Comparison of ENCODE assay signal across 12 mouse cellular contexts in genomic region chr19:53318143-53319132, GRCm38 (mm10). TPM values are rescaled to one million over a fixed set of nuclear protein-coding genes. Genes with fewer than 3 reads are reported as not detected.
A peak's percentile ranks its signal among the peaks of the same experiment; 100 is the strongest.
DNase-seq lines count a peak whose midpoint lies in the region; ATAC-seq and TF ChIP-seq lines count a peak whose summit lies in the region.
"Had no signal": no experiment of that assay in that cellular context is flagged by ENCODE, and none has a peak within 500 bp of the region (broad histone marks: within the 10 kb centered on the region; RNA-seq: fewer than 3 reads in every experiment).

No protein-coding gene starts in this region.

- no peaks in the 10 kb centered on the region for H3K9me3 ChIP-seq in lung, embryonic 15.5 days
- H3K9me3 ChIP-seq in intestine, postnatal 0 days (ENCODE audit: control insufficient read depth) = no peaks in the 10 kb centered on the region
- H3K9me3 ChIP-seq in stomach, embryonic 16.5 days (replicated peaks; ENCODE audit: control insufficient read depth, low read length) = no peaks in the 10 kb centered on the region
- H3K9me3 ChIP-seq: neural tube, embryonic 13.5 days had no signal

- peaks cover 44% of the 10 kb centered on the region for H3K4me1 ChIP-seq in lung, embryonic 15.5 days
- H3K4me1 ChIP-seq in lung, adult 2 months (ENCODE audit: control insufficient read depth, insufficient read depth, low read length) = peaks cover 11% of the 10 kb centered on the region; the same call in 1 of the 2 replicates
- peaks cover 29% of the 10 kb centered on the region for H3K4me1 ChIP-seq in intestine, postnatal 0 days (replicated peaks; ENCODE audit: control insufficient read depth, insufficient read depth, low read length)
- peaks cover 54% of the 10 kb centered on the region for H3K4me1 ChIP-seq in stomach, embryonic 16.5 days (ENCODE audit: control insufficient read depth, insufficient read depth, low read length)

- ATAC-seq in lung, embryonic 15.5 days (ENCODE audit: borderline replicate concordance, extremely low read depth, low FRiP score, low TSS enrichment) = no peak
- peak; percentile 34 for ATAC-seq in intestine, postnatal 0 days
- no peak for ATAC-seq in stomach, embryonic 16.5 days (ENCODE audit: insufficient read depth, low FRiP score)

- intact Hi-C loops in heart, postnatal 25 days (cut with DNase I) = no loop called here
- intact Hi-C loops in left cerebral cortex, postnatal 25 days (cut with DNase I) = no loop called here

- DNase-seq in heart, adult 11 months = peak; percentile 91
- no peak for DNase-seq in heart, postnatal 25 days (ENCODE audit: low spot score)
- no peak for DNase-seq in lung, adult 2 months
- DNase-seq in left cerebral cortex, postnatal 25 days (ENCODE audit: low spot score in 2 of 2) = no peak
- no peak for DNase-seq in urinary bladder, postnatal 14 days (ENCODE audit: low spot score)
- DNase-seq: gastrocnemius, postnatal 36 days had no signal

- 72% methylated on average over 16 of the region's 16 CpGs for WGBS in lung, embryonic 15.5 days
- WGBS in lung, adult 2 months = 67% methylated on average over 16 of the region's 16 CpGs
- WGBS in intestine, postnatal 0 days = 41% methylated on average over 16 of the region's 16 CpGs
- WGBS in stomach, embryonic 16.5 days = 50% methylated on average over 16 of the region's 16 CpGs

- H3K27ac ChIP-seq in lung, embryonic 15.5 days = peak overlapping the region; percentile 47; the same call in 1 of the 2 replicates
- peak overlapping the region; percentile 91 for H3K27ac ChIP-seq in intestine, postnatal 0 days (ENCODE audit: low read depth, low read length)
- peak overlapping the region; percentile 91 for H3K27ac ChIP-seq in stomach, embryonic 16.5 days (ENCODE audit: low read length)
- H3K27ac ChIP-seq: neural tube, embryonic 13.5 days had no signal

- no peak for TF ChIP-seq POLR2A in lung, adult 2 months (IDR thresholded peaks at IDR 0.05; ENCODE audit: borderline replicate concordance, extremely low read depth, low read depth, low read length)

- H3K36me3 ChIP-seq in lung, embryonic 15.5 days = no peaks in the 10 kb centered on the region
- no peaks in the 10 kb centered on the region for H3K36me3 ChIP-seq in intestine, postnatal 0 days (ENCODE audit: control insufficient read depth, insufficient read depth)
- no peaks in the 10 kb centered on the region for H3K36me3 ChIP-seq in stomach, embryonic 16.5 days (ENCODE audit: control insufficient read depth, insufficient read depth, low read length)
- H3K36me3 ChIP-seq: neural tube, embryonic 13.5 days had no signal

- no peak overlapping the region for H3K9ac ChIP-seq in lung, embryonic 15.5 days
- H3K9ac ChIP-seq in intestine, postnatal 0 days (ENCODE audit: low read depth, low read length) = 0 out of 2 replicates have a peak overlapping the region, but pooled peaks have one; percentile 22
- peak overlapping the region; percentile 49; the same call in 1 of the 2 replicates for H3K9ac ChIP-seq in stomach, embryonic 16.5 days (ENCODE audit: low read length)
- H3K9ac ChIP-seq: neural tube, embryonic 13.5 days had no signal

- H3K27me3 ChIP-seq in lung, embryonic 15.5 days = no peaks in the 10 kb centered on the region
- H3K27me3 ChIP-seq in intestine, postnatal 0 days (replicated peaks; ENCODE audit: control insufficient read depth, insufficient read depth, low read length) = no peaks in the 10 kb centered on the region
- H3K27me3 ChIP-seq in stomach, embryonic 16.5 days (ENCODE audit: control insufficient read depth, insufficient read depth, low read length) = no peaks in the 10 kb centered on the region
- H3K27me3 ChIP-seq: neural tube, embryonic 13.5 days had no signal

- H3K4me2 ChIP-seq in lung, embryonic 15.5 days = no peak overlapping the region
- H3K4me2 ChIP-seq in intestine, postnatal 0 days (replicated peaks; ENCODE audit: low read depth) = peak overlapping the region; percentile 44
- peak overlapping the region; percentile 36 for H3K4me2 ChIP-seq in stomach, embryonic 16.5 days (ENCODE audit: low read depth, low read length)
- H3K4me2 ChIP-seq: neural tube, embryonic 13.5 days had no signal

- H3K4me3 ChIP-seq in lung, embryonic 15.5 days = no peak overlapping the region
- H3K4me3 ChIP-seq in lung, adult 2 months (replicated peaks; ENCODE audit: extremely low read depth, low read depth, low read length) = no peak overlapping the region
- peak overlapping the region; percentile 3; the same call in 1 of the 2 replicates for H3K4me3 ChIP-seq in intestine, postnatal 0 days (ENCODE audit: low read depth, low read length)
- no peak overlapping the region for H3K4me3 ChIP-seq in stomach, embryonic 16.5 days (replicated peaks; ENCODE audit: low read length)
- H3K4me3 ChIP-seq: erythroblast, embryonic 14.5 days; neural tube, embryonic 13.5 days had no signal

- TF ChIP-seq CTCF in lung, adult 2 months (IDR thresholded peaks at IDR 0.05; ENCODE audit: insufficient read depth, low read length) = no peak
- TF ChIP-seq CTCF in intestine, postnatal 0 days (IDR thresholded peaks at IDR 0.05; ENCODE audit: low read depth) = no peak

RNA-seq across cellular contexts. Expression of gene Mxi1, which starts 8.1 kb away (rescaled TPM):
- 10 to 100 TPM; 41.8 to 44.4 TPM for total RNA-seq in heart, postnatal 25 days (2021)
- polyA plus RNA-seq in lung, embryonic 15.5 days (2015; fragmentation: Nextera tagmentation; extraction: Ambion mirVana) = 38.3 and 38.4 TPM in 2 replicates
- 17.0 and 21.5 TPM in 2 replicates for polyA plus RNA-seq in lung, adult 2 months (2012; rRNA removed)
- 58.9 and 64.0 TPM in 2 replicates for polyA plus RNA-seq in intestine, postnatal 0 days (2015; fragmentation: Nextera tagmentation; extraction: Ambion mirVana)
- polyA plus RNA-seq in stomach, embryonic 16.5 days (2015; fragmentation: Nextera tagmentation; extraction: Ambion mirVana) = 15.8 and 15.9 TPM in 2 replicates
- total RNA-seq in left cerebral cortex, postnatal 25 days (2021) = 10 to 100 TPM; 84.1 to 84.2 TPM

RNA-seq across cellular contexts. Expression of gene Gm10197, which starts 53.1 kb away (rescaled TPM):
- total RNA-seq in heart, postnatal 25 days (2021) = not detected
- 4.1 TPM in 1 of 2 replicates, not detected in the other for polyA plus RNA-seq in lung, embryonic 15.5 days (2015; fragmentation: Nextera tagmentation; extraction: Ambion mirVana)
- polyA plus RNA-seq in lung, adult 2 months (2012; rRNA removed) = not detected in 2 replicates
- not detected in 2 replicates for polyA plus RNA-seq in intestine, postnatal 0 days (2015; fragmentation: Nextera tagmentation; extraction: Ambion mirVana)
- polyA plus RNA-seq in stomach, embryonic 16.5 days (2015; fragmentation: Nextera tagmentation; extraction: Ambion mirVana) = not detected in 2 replicates
- not detected for total RNA-seq in left cerebral cortex, postnatal 25 days (2021)
- total RNA-seq: gastrocnemius, postnatal 36 days; layer of hippocampus, adult 8-10 months had no signal
- polyA plus RNA-seq: erythroblast, embryonic 14.5 days; neural tube, embryonic 13.5 days had no signal
